Comparison of ENCODE assay signal across 9 mouse cellular contexts in the genomic region with DNA sequence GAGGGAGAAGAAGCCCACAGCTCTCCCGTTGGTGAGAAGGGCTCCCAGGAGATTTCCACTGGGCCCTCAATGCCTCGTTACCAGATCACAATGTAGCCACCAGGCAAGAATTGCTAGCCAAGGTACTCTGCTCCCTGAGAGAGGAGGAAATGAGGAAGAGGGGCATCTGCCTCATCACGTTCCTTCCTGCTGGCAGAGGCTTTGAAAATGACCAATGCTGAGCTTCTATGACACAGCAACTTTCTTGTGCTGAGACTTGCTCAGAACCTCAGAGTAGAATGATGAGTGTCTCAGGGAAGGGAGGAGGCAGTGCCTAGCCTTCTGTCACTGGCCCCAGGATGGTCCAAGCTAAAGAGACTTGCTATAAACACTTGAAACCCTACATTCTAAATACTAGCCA.
"Had no signal": no experiment of that assay in that cellular context is flagged by ENCODE, and none has a peak within 500 bp of the region (broad histone marks: within the 10 kb centered on the region; RNA-seq: fewer than 3 reads in every experiment).

No protein-coding gene starts in this region.

- H3K27ac ChIP-seq: limb, embryonic 15.5 days; liver, embryonic 13.5 days; midbrain, embryonic 12.5 days; stomach, postnatal 0 days had no signal

- H3K4me2 ChIP-seq: limb, embryonic 15.5 days; liver, embryonic 13.5 days; midbrain, embryonic 12.5 days had no signal

- H3K9ac ChIP-seq: limb, embryonic 15.5 days; liver, embryonic 13.5 days; midbrain, embryonic 12.5 days had no signal

- H3K36me3 ChIP-seq: limb, embryonic 15.5 days; liver, embryonic 13.5 days; midbrain, embryonic 12.5 days had no signal

- DNase-seq: kidney, adult 18-20 months; kidney, postnatal 14 days; layer of hippocampus, postnatal 36 days; liver, embryonic 13.5 days; lung, adult 18-20 months; right cerebral cortex, adult 18-20 months had no signal

- H3K4me3 ChIP-seq: limb, embryonic 15.5 days; liver, embryonic 13.5 days; midbrain, embryonic 12.5 days had no signal

- H3K9me3 ChIP-seq: limb, embryonic 15.5 days; liver, embryonic 13.5 days; midbrain, embryonic 12.5 days had no signal
